11 mouse cellular contexts compared by ENCODE assay signal in the genomic region with DNA sequence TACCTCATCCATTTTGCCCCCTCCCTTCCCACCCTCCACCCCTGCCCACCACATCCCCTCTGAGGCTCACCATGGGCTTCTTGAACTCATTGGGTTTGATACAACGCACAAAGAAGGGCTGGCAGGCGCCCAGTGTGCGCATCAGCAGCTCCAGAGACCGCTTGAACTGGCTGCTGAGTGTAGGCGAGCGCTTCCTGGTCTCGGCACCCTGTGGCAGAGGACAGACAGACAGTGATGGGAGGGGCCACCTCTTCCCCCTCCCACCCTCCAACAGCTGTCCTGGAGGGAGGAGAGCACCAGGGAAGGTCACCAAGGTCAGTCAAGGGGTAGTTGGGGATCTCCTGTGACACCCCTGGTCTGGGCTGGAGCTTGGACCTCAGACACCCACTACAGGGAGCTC. TPM values are rescaled to one million over a fixed set of nuclear protein-coding genes. Genes with fewer than 3 reads are reported as not detected.
DNase-seq lines count a peak whose midpoint lies in the region; ATAC-seq and TF ChIP-seq lines count a peak whose summit lies in the region.
"Had no signal": no experiment of that assay in that cellular context is flagged by ENCODE, and none has a peak within 500 bp of the region (broad histone marks: within the 10 kb centered on the region; RNA-seq: fewer than 3 reads in every experiment).

No protein-coding gene starts in this region.

- H3K9ac ChIP-seq in hindbrain, embryonic 16.5 days (ENCODE audit: low read depth, low read length) = no peak overlapping the region
- no peak overlapping the region for H3K9ac ChIP-seq in heart, postnatal 0 days (replicated peaks; ENCODE audit: low read depth, low read length)
- no peak overlapping the region for H3K9ac ChIP-seq in forebrain, postnatal 0 days
- H3K9ac ChIP-seq: midbrain, embryonic 13.5 days had no signal

- H3K4me3 ChIP-seq in hindbrain, embryonic 10.5 days = no peak overlapping the region
- H3K4me3 ChIP-seq in hindbrain, embryonic 16.5 days (ENCODE audit: low read length) = no peak overlapping the region
- H3K4me3 ChIP-seq in bone marrow, adult 2 months (replicated peaks; ENCODE audit: control insufficient read depth, low read depth, low read length) = peak overlapping the region; percentile 29
- H3K4me3 ChIP-seq in heart, postnatal 0 days (ENCODE audit: low read depth, low read length) = no peak overlapping the region
- H3K4me3 ChIP-seq in cerebellum, adult 2 months (replicated peaks; ENCODE audit: insufficient read depth, low read depth, low read length) = no peak overlapping the region
- H3K4me3 ChIP-seq in forebrain, postnatal 0 days (ENCODE audit: low read depth, low read length) = no peak overlapping the region
- H3K4me3 ChIP-seq: erythroblast, embryonic 14.5 days; midbrain, embryonic 13.5 days had no signal

- no peak for DNase-seq in hindbrain, embryonic 10.5 days (ENCODE audit: low spot score)
- DNase-seq in heart, postnatal 0 days (ENCODE audit: low spot score) = no peak
- DNase-seq in lung, postnatal 14 days = peak; percentile 19
- no peak for DNase-seq in cerebellum, adult 2 months
- DNase-seq in forebrain, postnatal 0 days = no peak
- DNase-seq: cerebellum, adult 18-20 months had no signal

- 76% methylated on average over 7 of the region's 7 CpGs for WGBS in hindbrain, embryonic 10.5 days
- 71% methylated on average over 7 of the region's 7 CpGs for WGBS in hindbrain, embryonic 16.5 days
- 18% methylated on average over 7 of the region's 7 CpGs for WGBS in bone marrow, adult 2 months
- 56% methylated on average over 7 of the region's 7 CpGs for WGBS in heart, postnatal 0 days
- WGBS in cerebellum, adult 2 months = 49% methylated on average over 7 of the region's 7 CpGs
- WGBS in forebrain, postnatal 0 days = 68% methylated on average over 7 of the region's 7 CpGs

- TF ChIP-seq EP300 in heart, postnatal 0 days (IDR thresholded peaks at IDR 0.05; ENCODE audit: low read depth) = no peak

- H3K36me3 ChIP-seq in hindbrain, embryonic 10.5 days = no peaks in the 10 kb centered on the region
- H3K36me3 ChIP-seq in hindbrain, embryonic 16.5 days (ENCODE audit: control insufficient read depth, insufficient read depth, low read length) = 0 out of 2 replicates have a peak, but pooled peaks cover 2% of the 10 kb centered on the region
- no peaks in the 10 kb centered on the region for H3K36me3 ChIP-seq in heart, postnatal 0 days (replicated peaks; ENCODE audit: control insufficient read depth, insufficient read depth, low read length)
- H3K36me3 ChIP-seq in forebrain, postnatal 0 days (ENCODE audit: insufficient read depth) = no peaks in the 10 kb centered on the region

- TF ChIP-seq CTCF in bone marrow, adult 2 months (IDR thresholded peaks at IDR 0.05; ENCODE audit: control insufficient read depth, insufficient read depth, low read length) = no peak
- TF ChIP-seq CTCF in heart, postnatal 0 days (IDR thresholded peaks at IDR 0.05; ENCODE audit: low read depth) = no peak
- no peak for TF ChIP-seq CTCF in cerebellum, adult 2 months (IDR thresholded peaks at IDR 0.05; ENCODE audit: borderline replicate concordance, insufficient read depth, low read depth, low read length)
- no peak for TF ChIP-seq CTCF in forebrain, postnatal 0 days (IDR thresholded peaks at IDR 0.05; ENCODE audit: low read depth)

- H3K4me1 ChIP-seq in hindbrain, embryonic 10.5 days (replicated peaks) = peaks cover 34% of the 10 kb centered on the region
- H3K4me1 ChIP-seq in hindbrain, embryonic 16.5 days (ENCODE audit: control insufficient read depth, insufficient read depth, low read depth, low read length) = no peaks in the 10 kb centered on the region
- peaks cover 3% of the 10 kb centered on the region; the same call in 1 of the 2 replicates for H3K4me1 ChIP-seq in bone marrow, adult 2 months (ENCODE audit: control insufficient read depth, insufficient read depth, low read length)
- peaks cover 8% of the 10 kb centered on the region; the same call in 1 of the 2 replicates for H3K4me1 ChIP-seq in heart, postnatal 0 days (ENCODE audit: control insufficient read depth, insufficient read depth)
- H3K4me1 ChIP-seq in cerebellum, adult 2 months (ENCODE audit: control insufficient read depth, insufficient read depth, low read length) = no peaks in the 10 kb centered on the region
- no peaks in the 10 kb centered on the region for H3K4me1 ChIP-seq in forebrain, postnatal 0 days (ENCODE audit: insufficient read depth)

- TF ChIP-seq POLR2A in bone marrow, adult 2 months (IDR thresholded peaks at IDR 0.05; ENCODE audit: borderline replicate concordance, control insufficient read depth, low read depth, low read length) = no peak
- no peak for TF ChIP-seq POLR2A in cerebellum, adult 2 months (IDR thresholded peaks at IDR 0.05; ENCODE audit: borderline replicate concordance, insufficient read depth, low read length)

- H3K9me3 ChIP-seq in hindbrain, embryonic 10.5 days = no peaks in the 10 kb centered on the region
- no peaks in the 10 kb centered on the region for H3K9me3 ChIP-seq in hindbrain, embryonic 16.5 days (ENCODE audit: control insufficient read depth, low read length)
- H3K9me3 ChIP-seq in heart, postnatal 0 days (replicated peaks; ENCODE audit: control insufficient read depth, low read length) = no peaks in the 10 kb centered on the region
- no peaks in the 10 kb centered on the region for H3K9me3 ChIP-seq in forebrain, postnatal 0 days (ENCODE audit: low read length)
- H3K9me3 ChIP-seq: midbrain, embryonic 13.5 days had no signal

- H3K4me2 ChIP-seq in hindbrain, embryonic 16.5 days (ENCODE audit: low read length) = no peak overlapping the region
- H3K4me2 ChIP-seq in heart, postnatal 0 days (ENCODE audit: low read depth, low read length) = no peak overlapping the region; the same call in 1 of the 2 replicates
- H3K4me2 ChIP-seq in forebrain, postnatal 0 days (ENCODE audit: low read depth) = no peak overlapping the region
- H3K4me2 ChIP-seq: midbrain, embryonic 13.5 days had no signal

- H3K27ac ChIP-seq in hindbrain, embryonic 10.5 days = 0 out of 2 replicates have a peak overlapping the region, but pooled peaks have one; percentile 17
- H3K27ac ChIP-seq in hindbrain, embryonic 16.5 days (ENCODE audit: low read depth, low read length) = no peak overlapping the region
- H3K27ac ChIP-seq in bone marrow, adult 2 months (ENCODE audit: control insufficient read depth, insufficient read depth, low read depth, low read length, poor library complexity) = no peak overlapping the region; the same call in 1 of the 2 replicates
- H3K27ac ChIP-seq in heart, postnatal 0 days (ENCODE audit: low read depth) = peak overlapping the region; percentile 70; the same call in 1 of the 2 replicates
- no peak overlapping the region for H3K27ac ChIP-seq in cerebellum, adult 2 months (ENCODE audit: insufficient read depth, low read length)
- no peak overlapping the region for H3K27ac ChIP-seq in forebrain, postnatal 0 days (ENCODE audit: low read depth, low read length)
- H3K27ac ChIP-seq: midbrain, embryonic 13.5 days had no signal

- no peaks in the 10 kb centered on the region for H3K27me3 ChIP-seq in hindbrain, embryonic 10.5 days (ENCODE audit: insufficient read depth, poor library complexity, severe bottlenecking)
- H3K27me3 ChIP-seq in hindbrain, embryonic 16.5 days (replicated peaks; ENCODE audit: control insufficient read depth, insufficient read depth, low read length) = no peaks in the 10 kb centered on the region
- H3K27me3 ChIP-seq in heart, postnatal 0 days (ENCODE audit: control insufficient read depth, insufficient read depth, low read length) = no peaks in the 10 kb centered on the region
- no peaks in the 10 kb centered on the region for H3K27me3 ChIP-seq in cerebellum, adult 2 months (ENCODE audit: control insufficient read depth, insufficient read depth, low read length)
- H3K27me3 ChIP-seq in forebrain, postnatal 0 days (ENCODE audit: insufficient read depth, low read length) = no peaks in the 10 kb centered on the region
- H3K27me3 ChIP-seq: midbrain, embryonic 13.5 days had no signal

- ATAC-seq in hindbrain, embryonic 16.5 days = no peak
- no peak for ATAC-seq in heart, postnatal 0 days (ENCODE audit: insufficient read depth, low read depth)
- ATAC-seq in CD4-positive, CD25-positive, alpha-beta regulatory T cell, adult 4 months = no peak
- ATAC-seq in forebrain, postnatal 0 days = no peak
- ATAC-seq: midbrain, embryonic 13.5 days had no signal

RNA-seq across cellular contexts. Expression of gene Myo7a, which starts 34.0 kb away (rescaled TPM):
- polyA plus RNA-seq in hindbrain, embryonic 10.5 days (2016; fragmentation: Nextera tagmentation; extraction: Ambion mirVana) = 17.3 and 21.2 TPM in 2 replicates
- 13.9 and 22.8 TPM in 2 replicates for polyA plus RNA-seq in hindbrain, embryonic 16.5 days (2015; fragmentation: Nextera tagmentation; extraction: Ambion mirVana)
- 19.5 and 27.0 TPM in 2 replicates for polyA plus RNA-seq in bone marrow, adult 2 months (2011; ENCODE audit: insufficient read depth, insufficient read length, low replicate concordance, missing spikeins)
- total RNA-seq in heart, postnatal 0 days (2014; rRNA removed; ENCODE audit: low replicate concordance) = 7.1 and 20.0 TPM in 2 replicates
- 3.6 and 3.7 TPM in 2 replicates for polyA plus RNA-seq in heart, postnatal 0 days (2015; fragmentation: Nextera tagmentation; extraction: Ambion mirVana)
- polyA plus RNA-seq in CD4-positive, CD25-positive, alpha-beta regulatory T cell, adult 4 months (2017; shearing (Covaris generic)) = 1 to 10 TPM; 1.0 to 3.1 TPM
- polyA plus RNA-seq in cerebellum, adult 2 months (2012; rRNA removed) = 19.2 and 22.0 TPM in 2 replicates
- total RNA-seq in forebrain, postnatal 0 days (2014; rRNA removed) = 37.4 and 47.3 TPM in 2 replicates
- 5.7 and 11.1 TPM in 2 replicates for polyA plus RNA-seq in forebrain, postnatal 0 days (2015; fragmentation: Nextera tagmentation; extraction: Ambion mirVana)

RNA-seq across cellular contexts. Expression of gene Omp, which starts 60.0 kb away (rescaled TPM):
- 0.07 and 0.13 TPM in 2 replicates for polyA plus RNA-seq in hindbrain, embryonic 10.5 days (2016; fragmentation: Nextera tagmentation; extraction: Ambion mirVana)
- polyA plus RNA-seq in hindbrain, embryonic 16.5 days (2015; fragmentation: Nextera tagmentation; extraction: Ambion mirVana) = 0.34 and 0.37 TPM in 2 replicates
- polyA plus RNA-seq in bone marrow, adult 2 months (2011; ENCODE audit: insufficient read depth, insufficient read length, low replicate concordance, missing spikeins) = 2.1 and 4.7 TPM in 2 replicates
- 0.39 TPM in 1 of 2 replicates, not detected in the other for total RNA-seq in heart, postnatal 0 days (2014; rRNA removed; ENCODE audit: low replicate concordance)
- 0.05 TPM in 1 of 2 replicates, not detected in the other for polyA plus RNA-seq in heart, postnatal 0 days (2015; fragmentation: Nextera tagmentation; extraction: Ambion mirVana)
- polyA plus RNA-seq in CD4-positive, CD25-positive, alpha-beta regulatory T cell, adult 4 months (2017; shearing (Covaris generic)) = not detected
- 0.57 and 0.60 TPM in 2 replicates for polyA plus RNA-seq in cerebellum, adult 2 months (2012; rRNA removed)
- 0.29 and 0.54 TPM in 2 replicates for total RNA-seq in forebrain, postnatal 0 days (2014; rRNA removed)
- polyA plus RNA-seq in forebrain, postnatal 0 days (2015; fragmentation: Nextera tagmentation; extraction: Ambion mirVana) = 0.31 and 0.38 TPM in 2 replicates

Comparison
In these comparisons a context has a peak if more than half of its experiments do, and no peak if none do; other contexts are left out.
1. H3K27ac ChIP-seq: peak in hindbrain, embryonic 10.5 days (single experiment) and heart, postnatal 0 days (single experiment); none in hindbrain, embryonic 16.5 days (single experiment), bone marrow, adult 2 months (single experiment), cerebellum, adult 2 months (single experiment) and forebrain, postnatal 0 days (single experiment).